Mouse (Mus musculus): ENCODE results near the gene Gm21748. TPM values are rescaled to one million over a fixed set of nuclear protein-coding genes. Genes with fewer than 3 reads are reported as not detected.
"Not testable (repeated sequence)": the region's sequence is repeated elsewhere in the genome, so short reads cannot be mapped to it uniquely, and the experiment has no call there.

The Gm21748 gene
- not detected in 2 replicates for polyA plus RNA-seq (2012; ENCODE audit: insufficient read depth, insufficient read length, missing spikeins)

GRCm38 (mm10) chrY:90839077-90839476 is at the start of gene Gm21748:
Gene Gm21748, minus strand, starts transcription at chrY:90839177.
- H3K4me1 ChIP-seq (ENCODE audit: control insufficient read depth, insufficient read depth, low read length); H3K27ac ChIP-seq (ENCODE audit: insufficient read depth, low read depth, low read length); H3K4me3 ChIP-seq (ENCODE audit: insufficient read depth, low read length): not testable (repeated sequence)

Other genes with a start within 250 kb of the Gm21748 start
- not detected in 2 replicates for gene Gm21860, start 84.4 kb downstream of the Gm21748 start, polyA plus RNA-seq (2012; ENCODE audit: insufficient read depth, insufficient read length, missing spikeins)
- gene Gm47283, start 54.4 kb downstream of the Gm21748 start, polyA plus RNA-seq (2012; ENCODE audit: insufficient read depth, insufficient read length, missing spikeins): not detected in 2 replicates

All from bone marrow macrophage, adult 2 months (primary cell).